Mouse (Mus musculus) cerebellum, adult 2 months (tissue): ENCODE results near the gene Rab3il1.

Source experiments
- CTCF ChIP-seq: fragments of 200-500 bp; IDR thresholded peaks from 2 replicates; pipeline ENCODE4 v1.5.1; 2011; ENCODE audit warnings: low read depth, mild to moderate bottlenecking, control low read depth, low read length, moderate library complexity, borderline replicate concordance; ENCODE audit not compliant: insufficient read depth
- POLR2A ChIP-seq: fragments of 200-500 bp; IDR thresholded peaks from 2 replicates; pipeline ENCODE4 v1.6.1; 2011; ENCODE audit warnings: low read length, control low read depth, borderline replicate concordance; ENCODE audit not compliant: insufficient read depth

- TF ChIP-seq POLR2A (no peak), CTCF (no peak)
Measured at GRCm38 (mm10) chr19:9964205-9964916, 37.1 kb upstream of the Rab3il1 start.
